Mouse (Mus musculus): Measurements from ENCODE around the gene Fkbp15.

DNA sequence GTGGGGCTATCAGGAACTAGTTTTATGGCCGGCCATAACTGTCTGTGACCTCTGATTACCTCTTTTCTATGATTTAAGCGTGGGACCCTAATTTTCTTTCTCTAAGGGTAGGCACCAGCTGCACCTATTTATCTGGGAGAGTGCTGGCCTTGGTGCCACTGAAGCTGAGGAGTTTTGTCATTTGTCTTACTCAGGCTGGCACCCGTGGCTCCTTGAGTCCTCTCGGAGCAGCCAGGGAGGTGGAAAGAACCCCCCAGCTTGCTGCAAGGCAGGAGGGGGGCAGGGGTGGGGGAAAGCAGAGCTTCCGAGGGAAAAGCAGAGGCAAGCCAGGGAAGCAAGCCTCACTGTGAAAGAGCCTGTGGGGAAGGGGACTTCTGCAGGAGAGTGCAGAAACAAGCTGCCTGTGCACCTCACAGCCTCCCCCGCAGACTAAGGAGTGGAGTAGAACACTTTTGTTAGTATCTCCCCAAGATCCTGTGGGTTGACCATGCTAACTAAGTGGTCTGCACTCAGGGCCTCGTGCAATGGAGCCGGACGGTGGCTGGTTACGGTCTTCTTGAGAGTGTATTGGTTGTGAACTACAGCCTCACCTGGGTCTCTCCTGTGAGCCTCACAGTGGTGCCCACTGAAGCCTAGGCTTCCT lies 67.0 kb downstream of the Fkbp15 start:
- TF ChIP-seq CTCF (IDR thresholded peaks at IDR 0.05) (no peak), EP300 (IDR thresholded peaks at IDR 0.05) (no peak)

Measured in lung, postnatal 0 days (tissue).